Mouse (Mus musculus) layer of hippocampus, postnatal 10 days (tissue): ENCODE measurements at regions not wholly inside any gene's neighbourhood (a gene's known extent, or its start where the extent isn't known, plus 50 kb on each side); places are given as distances from the start of the nearest gene placed in this dataset.
A peak's percentile ranks its signal among the peaks of the same experiment; 100 is the strongest.

ENCODE experiments used
- DNase-seq, 2 experiments: peaks; one replicate each; pipeline ENCODE4 v3.0.0; 2021; ENCODE audit warnings: low spot score in 2 of 2

DNA sequence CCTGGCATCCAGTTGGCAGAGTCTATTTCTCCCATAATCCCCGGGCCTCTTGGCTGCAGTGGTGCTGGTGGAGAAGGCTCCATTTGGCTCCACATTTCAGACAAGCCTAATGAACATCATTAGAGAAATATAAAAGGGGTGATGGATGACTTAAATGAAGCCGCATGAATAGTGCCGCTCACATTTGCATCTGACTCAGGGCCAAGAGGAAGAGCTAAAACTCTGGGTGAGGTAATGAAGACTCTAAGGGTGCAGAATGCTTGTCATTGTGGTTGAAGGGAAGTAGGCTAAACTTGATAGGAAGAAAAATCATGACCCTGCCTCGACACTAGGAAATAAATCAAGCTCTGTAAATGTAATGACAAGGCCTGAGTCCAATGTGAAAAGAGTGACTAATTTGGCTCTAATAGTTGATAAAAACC lies 298.3 kb upstream of the Gm21798 start:
- DNase-seq: peak; percentile 28 to 52

DNA sequence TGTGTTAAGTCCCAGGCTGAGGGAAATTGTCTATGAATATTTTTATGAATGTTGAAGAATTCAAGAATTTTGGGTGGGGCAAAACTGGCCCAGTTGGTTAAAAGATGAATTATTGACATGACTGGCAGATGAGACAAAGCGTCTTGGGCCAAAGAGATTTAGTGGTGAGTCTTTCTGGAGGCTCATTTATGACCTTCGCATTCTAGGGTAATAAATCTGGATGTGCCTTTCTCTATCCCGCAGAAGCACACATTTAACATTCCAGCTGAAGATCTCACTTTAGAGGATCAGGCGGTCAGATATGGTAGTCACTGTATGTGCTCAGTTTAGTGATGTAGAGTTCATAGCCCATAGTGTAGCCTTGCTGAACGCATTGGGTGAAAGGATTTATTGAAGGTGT lies 296.9 kb upstream of the Gm21798 start:
- no peak for DNase-seq

DNA sequence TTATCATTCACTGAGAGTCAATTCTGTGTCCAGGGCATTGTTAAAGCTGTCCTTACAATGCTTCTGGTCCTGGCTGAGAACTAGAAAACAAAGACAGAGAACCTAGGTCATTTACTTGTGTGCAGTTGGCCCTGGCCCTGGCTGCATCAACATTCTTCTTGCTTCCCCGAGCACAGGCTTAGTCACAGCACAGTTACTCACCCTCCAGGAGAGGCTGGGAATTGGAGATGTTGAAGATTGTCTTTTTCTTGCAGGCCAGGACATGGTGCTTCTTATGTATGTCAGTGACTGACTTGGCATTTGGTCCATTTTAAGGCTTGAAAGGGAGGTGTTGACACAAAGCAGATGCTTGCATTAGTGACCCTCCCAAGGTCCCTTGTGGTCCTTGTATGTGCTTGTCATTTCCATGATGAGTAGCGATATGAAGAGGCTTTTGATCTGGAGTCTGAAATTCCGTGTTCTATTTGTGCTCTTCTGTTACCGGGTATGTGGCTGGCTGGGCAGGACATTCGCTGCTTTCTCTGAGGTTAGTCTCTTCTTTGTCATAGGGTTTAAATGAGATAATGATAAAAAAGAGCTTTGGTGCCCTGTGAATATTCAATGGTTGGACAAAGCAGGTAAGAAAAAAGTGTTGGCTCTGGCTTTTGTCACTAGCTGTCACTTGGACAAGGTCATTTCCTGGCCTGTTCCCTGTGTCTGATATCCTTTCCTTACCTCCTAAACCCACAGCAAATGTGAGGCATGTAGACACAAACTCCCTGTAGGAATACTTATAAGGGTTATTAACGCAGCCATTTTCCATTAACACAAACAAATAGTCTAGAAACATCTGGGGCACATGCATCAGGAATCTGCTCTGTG lies 285.0 kb upstream of the Gm21798 start:
- no peak for DNase-seq

DNA sequence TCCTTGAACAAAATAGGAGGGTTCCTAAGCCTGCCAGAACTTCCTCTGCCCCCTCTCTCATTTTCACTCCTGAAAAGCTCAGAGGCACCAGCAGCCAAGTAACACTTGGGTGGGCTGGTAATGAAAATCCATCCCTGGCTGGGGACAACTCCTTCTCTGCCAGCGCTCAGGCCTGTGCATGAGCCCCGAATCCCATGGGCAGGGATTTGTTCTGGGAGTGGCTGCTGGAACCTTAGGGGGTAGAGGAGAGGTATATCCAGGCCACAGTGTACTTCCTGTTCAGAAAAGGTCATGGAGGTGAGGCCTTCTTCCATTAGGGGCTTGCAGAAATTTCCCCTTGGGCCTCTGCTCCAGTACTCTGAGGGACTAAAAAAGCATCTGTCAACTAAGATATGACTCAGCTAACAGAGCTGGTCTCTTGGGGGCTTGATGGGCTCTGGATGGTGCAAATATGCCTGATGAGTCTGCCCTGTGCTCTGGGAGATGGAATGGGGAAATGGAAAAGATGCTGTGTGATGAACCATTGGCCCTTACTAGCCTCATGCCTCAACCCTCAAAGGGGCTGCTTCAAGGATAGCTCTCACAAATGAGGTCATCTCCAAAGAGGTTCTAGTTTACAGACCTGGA lies 284.2 kb upstream of the Gm21798 start:
- peak; percentile 25 to 43 for DNase-seq

DNA sequence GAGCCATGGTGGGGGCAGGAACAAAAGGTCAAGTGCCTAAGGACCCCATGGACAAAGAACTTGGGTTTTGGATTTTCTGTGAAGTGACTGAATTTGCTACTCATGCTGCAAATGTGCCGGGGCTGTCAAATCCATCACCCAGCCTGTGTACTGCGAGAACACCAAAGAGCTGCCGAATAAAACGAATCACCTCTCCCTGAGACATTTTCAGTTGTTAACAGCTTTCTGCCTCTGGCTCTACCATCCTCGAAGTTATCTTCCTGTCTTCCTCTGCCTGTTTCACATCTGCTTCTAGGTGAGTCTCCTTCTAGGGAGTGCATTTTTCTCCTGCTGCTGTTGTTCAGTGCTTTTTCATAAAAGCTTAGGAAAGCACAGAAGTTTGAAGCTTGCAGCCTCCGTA lies 283.3 kb upstream of the Gm21798 start:
- no peak for DNase-seq

DNA sequence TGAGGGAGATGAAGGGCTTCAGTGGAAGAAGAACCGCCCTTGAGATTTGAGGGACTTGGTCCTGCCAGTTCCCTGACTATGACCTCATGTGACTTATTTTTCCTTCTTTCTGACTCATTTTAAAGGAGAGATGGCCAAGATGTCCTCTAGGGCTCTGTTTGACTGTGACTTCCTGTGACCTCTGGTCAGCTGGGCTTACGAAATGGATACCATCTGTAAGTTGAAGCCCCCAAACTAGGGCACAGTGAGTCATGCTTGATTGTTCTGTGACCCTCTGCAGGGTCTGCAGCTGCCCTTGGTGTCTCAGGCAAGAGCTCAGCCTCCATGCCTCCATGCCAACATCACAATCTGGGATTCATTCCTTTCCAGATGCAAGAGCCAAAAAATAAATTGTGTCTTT lies 282.3 kb upstream of the Gm21798 start:
- no peak for DNase-seq

DNA sequence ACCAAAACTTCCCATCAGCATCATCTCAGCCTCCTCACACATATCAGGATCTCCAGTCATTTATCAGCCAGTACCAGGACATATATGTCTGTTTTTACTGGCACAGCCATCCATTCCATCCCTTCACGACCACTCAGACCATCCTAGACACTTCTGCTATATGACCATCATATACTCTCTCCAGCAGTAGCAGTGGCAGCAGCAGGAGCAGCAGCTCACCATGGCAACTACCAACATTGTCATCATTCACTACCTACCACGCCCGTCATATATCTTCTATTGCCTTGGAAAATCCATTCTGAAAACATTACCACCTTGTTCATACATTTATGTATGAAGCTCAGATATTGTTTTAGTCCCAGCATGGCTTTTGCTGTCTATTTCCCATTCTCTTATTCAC lies 276.1 kb upstream of the Gm21798 start:
- no peak for DNase-seq

DNA sequence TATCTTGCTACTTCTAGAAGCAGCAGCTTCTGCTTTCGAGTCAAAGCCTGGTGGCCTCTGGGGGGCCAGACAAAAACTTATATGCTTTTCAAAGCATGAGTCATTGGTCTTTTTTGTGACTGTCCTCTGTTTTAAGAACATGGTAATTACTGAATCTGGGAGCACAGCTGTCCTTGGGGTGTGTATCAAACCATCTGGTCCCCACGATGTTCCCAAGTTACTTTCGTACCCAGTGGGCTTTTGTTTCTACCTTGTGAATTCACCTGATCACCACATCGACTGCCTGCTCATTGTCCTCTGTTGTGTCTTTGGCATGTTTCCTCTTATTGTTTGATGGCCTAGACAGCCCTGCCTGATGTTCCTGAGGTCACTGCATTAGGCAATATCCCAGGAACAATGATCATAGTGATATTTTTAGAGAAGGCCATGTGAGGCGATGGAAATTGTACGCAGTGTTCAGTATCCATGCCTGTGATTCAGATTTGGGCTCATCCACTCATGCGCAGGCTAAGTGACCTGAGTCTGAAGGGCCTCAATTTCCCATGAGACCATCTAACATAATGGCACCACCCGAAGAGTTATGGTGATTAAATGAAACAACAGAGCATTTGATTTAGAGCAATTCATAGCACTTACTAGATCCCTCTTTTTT lies 275.1 kb upstream of the Gm21798 start:
- no peak for DNase-seq

DNA sequence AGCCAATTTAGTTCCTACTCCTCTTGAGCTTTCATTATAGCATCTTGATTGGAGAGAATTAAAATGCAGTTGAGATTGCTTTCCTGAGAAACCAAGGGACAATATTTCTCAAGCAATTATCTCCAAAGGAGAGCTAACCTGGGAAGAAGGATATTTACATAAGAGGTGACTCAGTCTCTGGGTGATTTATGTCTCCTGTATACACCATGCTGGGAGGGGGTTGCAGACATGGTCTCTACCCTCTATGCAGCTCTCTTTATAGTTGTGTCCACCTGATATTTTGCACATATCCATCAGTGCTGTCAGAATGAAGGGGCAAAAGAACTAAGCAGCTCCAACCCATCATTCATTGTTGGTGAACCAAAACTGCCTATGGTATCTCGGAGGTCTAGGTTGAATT lies 274.6 kb upstream of the Gm21798 start:
- DNase-seq: no peak

DNA sequence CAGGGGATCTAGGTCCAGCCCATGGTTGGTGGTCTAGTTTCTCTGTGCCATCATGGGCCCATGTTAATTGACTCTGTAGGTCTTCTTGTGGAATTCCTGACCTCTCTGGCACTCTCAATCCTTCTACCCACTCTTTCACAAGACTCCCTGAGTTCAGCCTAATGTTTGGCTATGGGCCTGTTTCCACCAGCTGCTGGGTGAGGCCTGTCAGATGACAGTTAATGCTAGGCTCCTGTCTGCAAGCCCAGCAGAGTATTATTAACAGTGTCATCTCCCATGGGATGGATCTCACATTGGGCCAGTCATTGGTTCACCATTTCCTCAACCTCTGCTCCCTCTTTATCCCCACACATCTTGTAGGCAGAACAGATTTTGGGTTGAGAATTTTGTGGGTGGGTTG lies 271.5 kb upstream of the Gm21798 start:
- no peak for DNase-seq

DNA sequence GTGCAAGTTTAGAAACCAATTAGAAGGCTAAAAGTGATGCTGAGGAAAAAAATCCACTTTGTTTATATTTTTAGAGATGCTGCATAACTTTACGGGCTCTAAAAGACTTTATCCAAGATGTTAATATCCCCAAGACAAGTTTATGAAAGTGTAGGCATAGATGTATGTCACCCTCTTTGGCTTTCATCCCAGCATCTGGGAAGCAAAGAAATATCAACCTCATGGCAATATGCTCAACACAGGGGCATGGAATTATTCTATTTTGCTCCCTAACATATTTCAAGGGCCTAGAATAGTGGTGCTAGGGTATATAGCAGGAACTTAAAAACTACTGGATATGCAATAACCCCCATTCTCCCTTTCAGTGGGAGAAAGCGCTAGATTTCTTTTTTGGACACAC lies 260.0 kb upstream of the Gm21798 start:
- no peak for DNase-seq

DNA sequence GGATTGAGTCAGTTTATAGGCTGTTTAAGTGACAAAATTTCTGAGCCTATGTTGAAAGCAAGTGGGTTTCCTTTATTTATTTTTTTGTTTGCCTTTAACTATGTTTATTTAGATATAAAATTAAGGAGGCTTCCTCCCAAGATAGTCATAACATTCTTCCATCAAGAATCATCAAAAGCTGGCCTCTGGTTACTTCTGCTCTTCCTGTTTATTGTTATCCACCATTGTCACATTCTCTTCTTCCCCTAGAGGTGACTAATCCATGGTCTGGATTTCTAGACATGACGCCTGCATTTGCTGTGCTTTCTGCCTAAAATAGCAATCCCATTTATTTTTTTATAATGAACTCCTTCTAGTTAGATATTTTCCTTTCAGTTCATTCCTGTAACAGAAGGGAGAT lies 259.3 kb upstream of the Gm21798 start:
- no peak for DNase-seq

DNA sequence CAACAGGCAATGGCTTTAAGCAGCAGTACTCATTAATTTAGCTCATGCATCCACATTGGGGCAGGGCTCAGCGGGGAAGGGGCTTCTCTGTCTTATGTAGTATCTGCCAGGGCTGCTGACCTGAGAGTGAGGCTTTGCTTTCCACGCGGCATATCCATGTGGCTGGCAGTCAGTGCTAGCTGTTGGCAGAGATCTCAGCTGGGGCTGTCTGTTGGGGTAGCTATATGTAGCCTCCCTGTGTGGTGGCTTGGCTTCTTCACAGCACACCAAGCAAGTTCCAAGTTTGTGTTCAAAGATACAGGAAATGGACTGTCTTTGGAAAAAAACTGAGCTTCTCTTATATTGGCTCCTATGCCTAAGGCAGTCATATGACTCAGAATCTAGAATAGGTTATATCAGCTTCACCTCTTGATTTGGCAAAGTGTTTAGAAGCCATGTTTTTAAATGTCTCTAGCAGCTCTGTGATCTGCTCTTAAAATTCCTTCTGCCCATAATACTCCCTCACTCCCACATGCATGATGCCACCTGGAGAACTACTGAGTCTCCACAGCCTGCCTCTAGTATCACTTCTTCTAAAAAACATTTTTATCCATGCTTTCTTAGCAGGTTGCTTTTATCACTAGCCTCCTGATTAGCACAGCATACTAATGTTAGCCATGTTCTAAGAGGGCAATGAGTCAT lies 254.9 kb upstream of the Gm21798 start:
- no peak for DNase-seq

DNA sequence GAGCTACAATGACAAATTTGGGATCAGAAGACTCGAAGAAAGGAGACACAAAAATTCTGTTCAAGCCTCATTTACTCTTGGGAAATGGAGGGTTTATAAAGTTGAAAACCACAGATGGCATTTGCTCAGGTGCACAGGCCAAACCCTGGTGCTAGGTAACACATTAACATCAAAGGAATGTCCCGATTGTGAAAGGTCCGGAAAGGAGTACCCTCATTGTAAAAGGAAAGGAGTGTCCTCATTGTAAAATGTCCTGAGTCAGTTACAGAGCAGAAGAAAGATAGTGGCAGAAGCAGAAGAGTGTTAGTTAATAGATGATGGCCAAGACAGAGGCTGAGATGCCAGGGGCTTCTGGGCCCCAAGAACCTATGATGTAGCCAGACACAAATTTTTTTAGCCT lies 252.8 kb upstream of the Gm21798 start:
- DNase-seq: no peak

DNA sequence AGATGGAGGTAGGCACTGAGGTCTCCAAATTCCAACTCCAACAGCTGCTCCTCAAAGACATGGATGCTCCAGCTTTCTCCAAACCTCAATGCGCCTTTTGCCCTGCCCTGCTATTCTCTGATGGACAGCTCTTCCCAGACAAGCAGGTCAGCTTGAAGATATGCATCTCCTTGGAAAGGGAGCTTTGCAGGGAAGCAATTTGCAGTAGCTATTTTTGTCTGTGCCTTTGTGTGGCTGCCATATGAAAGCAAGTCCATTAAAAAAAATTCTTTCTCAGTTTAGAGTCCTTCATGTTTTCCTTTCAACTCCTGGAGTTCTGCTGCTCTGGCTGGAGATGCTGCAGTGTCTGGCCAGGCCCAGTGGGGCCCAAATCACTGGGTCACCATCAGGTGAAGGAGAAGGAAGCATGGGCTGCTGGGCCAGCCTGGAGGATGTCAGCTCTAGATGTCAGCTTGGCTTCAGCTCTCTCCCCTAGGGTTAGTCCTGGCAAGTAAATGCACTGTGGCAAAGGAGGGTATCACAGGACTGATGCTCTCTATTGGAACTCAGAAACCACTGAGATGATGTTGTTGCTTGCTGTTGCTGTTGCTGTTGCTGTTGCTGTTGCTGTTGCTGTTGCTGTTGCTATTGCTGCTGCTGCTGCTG lies 240.5 kb upstream of the Gm21798 start:
- no peak for DNase-seq

DNA sequence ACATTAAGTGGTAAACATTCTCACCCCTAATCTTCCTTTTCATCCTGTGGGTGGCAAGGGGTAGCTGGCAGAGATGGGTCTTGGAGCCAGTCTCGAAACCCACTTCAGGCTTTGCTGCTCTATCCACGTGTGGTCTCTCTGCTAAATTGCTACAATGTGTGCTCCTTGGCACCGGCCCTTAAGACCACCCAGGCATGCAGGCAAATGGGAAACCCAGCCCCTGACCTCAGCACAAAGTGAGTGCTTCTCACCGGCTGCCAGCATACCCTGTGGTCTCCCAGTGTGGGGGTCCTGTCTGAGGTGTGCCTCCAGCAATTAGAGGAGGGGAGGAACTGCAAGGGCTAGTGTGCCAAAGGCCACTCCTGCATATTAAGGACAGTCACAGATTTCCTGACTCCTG lies 238.5 kb upstream of the Gm21798 start:
- DNase-seq: no peak

DNA sequence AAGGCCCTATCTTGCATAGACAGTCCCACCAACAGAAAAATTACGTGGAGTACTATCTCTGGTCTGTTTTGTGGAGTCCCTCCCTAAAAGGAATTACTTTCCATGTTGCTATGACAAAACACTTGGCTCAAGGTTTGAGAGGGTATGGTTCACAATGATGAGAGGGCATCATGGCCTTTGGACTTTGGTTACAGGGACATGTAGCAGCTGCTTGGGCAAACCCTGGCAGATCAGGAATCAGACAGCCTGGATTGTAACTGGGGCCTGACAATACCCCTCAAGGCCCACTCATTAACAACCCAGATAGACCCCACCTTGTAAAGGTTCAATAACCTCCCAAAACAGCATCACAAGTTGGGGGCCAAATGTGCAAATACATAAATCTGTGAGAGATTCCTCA lies 237.0 kb upstream of the Gm21798 start:
- no peak for DNase-seq

DNA sequence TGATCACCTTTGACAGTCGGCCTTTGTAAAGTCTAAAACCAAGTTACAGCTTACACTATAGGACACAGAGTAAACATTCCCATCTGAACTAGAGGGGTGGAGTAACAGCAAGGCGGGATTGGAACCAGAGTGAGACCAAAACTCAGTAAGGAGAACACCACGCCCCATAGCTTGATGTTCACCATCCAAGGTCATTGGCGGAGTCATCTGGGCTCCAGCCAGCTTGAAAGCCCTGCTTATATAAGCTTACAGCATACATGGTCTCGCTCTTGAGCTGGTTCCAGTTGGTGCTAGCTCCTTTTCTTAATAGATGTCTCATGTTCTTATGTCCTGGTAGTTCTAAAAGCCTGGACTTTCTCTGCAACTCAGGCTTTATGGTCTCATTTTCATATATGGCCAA lies 236.4 kb upstream of the Gm21798 start:
- no peak for DNase-seq

DNA sequence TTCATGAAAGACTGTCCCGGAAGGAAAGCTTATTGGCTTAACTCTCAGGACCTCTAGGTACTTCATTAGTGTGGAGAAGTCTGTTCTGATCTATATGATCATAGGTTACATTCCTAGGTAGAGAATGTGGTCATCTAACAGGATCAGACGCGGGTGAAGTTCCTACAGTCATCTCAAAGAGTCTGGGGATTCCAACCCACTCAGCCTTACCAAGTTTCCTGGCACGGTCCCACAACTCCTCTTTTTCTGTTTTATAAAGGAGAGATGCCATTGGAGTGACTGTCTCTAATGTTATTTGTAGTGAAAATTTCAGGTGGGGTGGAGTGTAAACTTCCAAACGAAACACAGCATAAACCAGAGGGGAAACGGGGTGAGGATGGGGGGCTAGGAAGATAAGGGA lies 233.4 kb upstream of the Gm21798 start:
- no peak for DNase-seq

DNA sequence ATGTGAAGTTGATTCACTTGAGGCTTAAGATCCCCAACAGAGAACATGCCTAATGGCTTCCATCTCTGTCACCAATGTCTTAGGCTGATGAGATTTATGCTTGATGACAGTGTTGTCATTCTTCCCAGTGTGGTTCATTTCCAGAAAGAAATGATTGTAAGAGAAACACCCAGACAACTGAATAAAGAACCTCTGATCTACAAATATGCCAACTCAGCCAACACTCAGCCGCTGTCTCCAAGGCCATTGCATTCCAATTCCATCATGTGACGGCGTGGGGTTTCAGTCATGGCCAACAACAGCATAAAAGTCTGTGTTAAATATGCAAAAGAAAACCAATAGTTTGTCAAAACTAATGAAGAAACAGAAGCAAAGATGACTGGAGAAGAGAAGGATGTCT lies 230.7 kb upstream of the Gm21798 start:
- no peak for DNase-seq

DNA sequence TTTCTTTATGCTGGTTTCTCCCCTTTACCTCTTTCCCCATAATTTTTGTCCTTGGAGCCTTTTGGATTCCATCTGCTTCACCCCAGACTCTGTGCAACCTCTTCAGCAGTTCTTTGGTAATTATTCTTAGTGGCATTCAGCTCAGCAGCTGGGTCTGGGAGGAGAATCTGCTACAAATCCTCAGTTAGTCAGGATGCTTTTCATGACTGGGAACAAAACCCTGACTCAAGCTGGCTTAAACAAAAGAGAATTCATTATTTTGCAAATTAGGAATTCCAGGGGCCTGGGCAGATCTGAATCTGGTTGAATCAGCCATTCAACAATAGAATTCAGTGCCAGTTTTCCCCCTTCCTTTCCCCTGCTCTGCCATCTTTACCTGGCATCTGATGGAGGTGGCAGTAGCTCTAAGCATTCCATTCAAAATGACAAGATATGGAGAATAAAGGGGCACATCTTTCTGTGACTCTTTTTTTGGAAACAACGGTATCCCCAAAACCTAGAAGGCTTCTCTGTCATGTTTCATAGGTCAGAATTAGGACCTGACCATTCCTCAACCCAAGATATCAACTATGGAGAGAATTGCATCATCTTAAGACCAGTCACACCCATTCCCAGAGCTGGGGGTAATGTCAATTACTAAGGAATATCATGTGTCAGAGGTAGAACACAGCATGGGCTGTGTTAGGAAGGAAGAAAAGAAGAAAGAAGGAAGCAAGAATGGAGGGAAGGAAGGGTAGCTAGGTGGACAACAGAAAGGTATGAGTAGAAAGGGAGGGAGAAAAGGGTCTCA lies 227.2 kb upstream of the Gm21798 start:
- DNase-seq: no peak
